Mouse (Mus musculus) intestine, embryonic 14.5 days (tissue): ENCODE measurements around the gene Pdzd8. TPM values are rescaled to one million over a fixed set of nuclear protein-coding genes. Genes with fewer than 3 reads are reported as not detected.

Experiments
- ATAC-seq: fragments of 200-750 bp; cut with Nextera tagmentation; replicated peaks from 2 replicates; pipeline ENCODE4 v1.8.0; 2017; ENCODE audit warnings: low read depth, moderate number of reproducible peaks, moderate TSS enrichment, moderate library complexity; ENCODE audit not compliant: low FRiP score, low TSS enrichment
- DNase-seq: peaks from one replicate; pipeline ENCODE4 v3.0.0-alpha.2; 2018; ENCODE audit warnings: low spot score
- H3K27ac ChIP-seq: fragments of 300-500 bp; sonication (generic); 2 replicates; pipeline ENCODE4 v1.5.1; 2014; ENCODE audit warnings: low read depth, mild to moderate bottlenecking, control low read depth
- H3K27me3 ChIP-seq: fragments of 300-500 bp; sonication (generic); replicated peaks from 2 replicates; pipeline ENCODE4 v1.6.1; 2014; ENCODE audit warnings: low read length, control low read depth; ENCODE audit not compliant: control insufficient read depth, insufficient read depth
- H3K36me3 ChIP-seq: fragments of 300-500 bp; sonication (generic); 2 replicates; pipeline ENCODE4 v1.6.1; 2014; ENCODE audit warnings: low read length, control low read depth; ENCODE audit not compliant: control insufficient read depth, insufficient read depth
- H3K4me1 ChIP-seq: fragments of 300-500 bp; sonication (generic); replicated peaks from 2 replicates; pipeline ENCODE4 v1.6.1; 2014; ENCODE audit warnings: low read length, control low read depth, mixed read lengths; ENCODE audit not compliant: control insufficient read depth, insufficient read depth
- H3K4me2 ChIP-seq: fragments of 300-500 bp; sonication (generic); 2 replicates; pipeline ENCODE4 v1.6.1; 2014; ENCODE audit warnings: low read length
- H3K4me3 ChIP-seq: fragments of 300-500 bp; sonication (generic); 2 replicates; pipeline ENCODE4 v1.5.1; 2014; ENCODE audit warnings: low read depth, low read length, control low read depth, mixed read lengths
- H3K9ac ChIP-seq: fragments of 300-500 bp; sonication (generic); 2 replicates; pipeline ENCODE4 v1.6.1; 2014; ENCODE audit warnings: mild to moderate bottlenecking, low read length
- H3K9me3 ChIP-seq: fragments of 300-500 bp; sonication (generic); 2 replicates; pipeline ENCODE4 v1.6.1; 2016; ENCODE audit warnings: low read length, control low read depth; ENCODE audit not compliant: control insufficient read depth
- WGBS: fragments of 180-500 bp; shearing (Covaris S2); extraction: QIAGEN DNeasy Blood & Tissue Kit; methylation state at CpG from one replicate; pipeline ENCODE4 v1.1.7; 2014; 5-methylcytosine and 5-hydroxymethylcytosine counted together
- polyA plus RNA-seq: library from polyadenylated mRNA; unstranded; fragments of >200 nt; fragmentation: Nextera tagmentation; extraction: Ambion mirVana; gene quantifications from 2 replicates; pipeline ENCODE4 v1.2.1, GENCODE M21; 2014

Pdzd8 gene
- polyA plus RNA-seq, 1 experiment from 2014 or later, result 16.6 TPM

GRCm38 (mm10) chr19:59259633-59260032 is 85.9 kb downstream of the Pdzd8 start:
- no peak for ATAC-seq
- Histone ChIP-seq H3K27ac (no peak overlapping the region), H3K9ac (no peak overlapping the region), H3K4me2 (no peak overlapping the region), H3K27me3 (peaks cover 9% of the 10 kb centered on the region; the same call in 1 of the 2 replicates), H3K36me3 (no peaks in the 10 kb centered on the region), H3K4me3 (no peak overlapping the region), H3K4me1 (peaks cover 6% of the 10 kb centered on the region), H3K9me3 (no peaks in the 10 kb centered on the region)
- 33% methylated on average over 5 of the region's 5 CpGs for WGBS
- no peak for DNase-seq

GRCm38 (mm10) chr19:59252651-59253050 is 92.9 kb downstream of the Pdzd8 start:
- Histone ChIP-seq H3K4me3 (no peak overlapping the region), H3K36me3 (no peaks in the 10 kb centered on the region), H3K9me3 (no peaks in the 10 kb centered on the region), H3K4me2 (no peak overlapping the region), H3K27ac (no peak overlapping the region), H3K9ac (no peak overlapping the region), H3K4me1 (no peaks in the 10 kb centered on the region), H3K27me3 (no peaks in the 10 kb centered on the region)
- DNase-seq (no peak), ATAC-seq (no peak)
- WGBS, result 60% methylated on average over 2 of the region's 2 CpGs

- DNase-seq, result no peak
- Histone ChIP-seq H3K27me3 (no peaks in the 10 kb centered on the region), H3K4me2 (no peak overlapping the region), H3K4me1 (no peaks in the 10 kb centered on the region), H3K4me3 (no peak overlapping the region), H3K9ac (no peak overlapping the region), H3K36me3 (no peaks in the 10 kb centered on the region), H3K27ac (no peak overlapping the region), H3K9me3 (no peaks in the 10 kb centered on the region)
- 73% methylated on average over 11 of the region's 11 CpGs for WGBS
- no peak for ATAC-seq
These were observed 96.9 kb downstream of the Pdzd8 start for GRCm38 (mm10) chr19:59248553-59249286.

- Histone ChIP-seq H3K4me1 (no peaks in the 10 kb centered on the region), H3K4me2 (no peak overlapping the region), H3K4me3 (no peak overlapping the region), H3K9ac (no peak overlapping the region), H3K36me3 (no peaks in the 10 kb centered on the region), H3K27ac (no peak overlapping the region), H3K9me3 (no peaks in the 10 kb centered on the region), H3K27me3 (no peaks in the 10 kb centered on the region)
- ATAC-seq (no peak), DNase-seq (no peak)
- 76% methylated on average over 4 of the region's 4 CpGs for WGBS
These were observed 97.4 kb downstream of the Pdzd8 start for GRCm38 (mm10) chr19:59248144-59248543.

Other genes with a start within 250 kb of the Pdzd8 start
- gene Vax1, start 175.7 kb downstream of the Pdzd8 start, polyA plus RNA-seq, result not detected in 2 replicates
- gene Kcnk18, start 126.6 kb downstream of the Pdzd8 start, polyA plus RNA-seq, result 0.05 TPM in 1 of 2 replicates, not detected in the other
- gene Slc18a2, start 84.9 kb downstream of the Pdzd8 start, polyA plus RNA-seq, result 13.3 and 13.9 TPM in 2 replicates
- gene Rps12-ps3, start 23.5 kb downstream of the Pdzd8 start, polyA plus RNA-seq, result 43.2 and 55.6 TPM in 2 replicates
- not detected in 2 replicates for gene Emx2, start 112.6 kb upstream of the Pdzd8 start, polyA plus RNA-seq